In genomic region chr1:133019312-133019711, GRCm38 (mm10) we compare ENCODE assay signal across 25 mouse cellular contexts. TPM values are rescaled to one million over a fixed set of nuclear protein-coding genes. Genes with fewer than 3 reads are reported as not detected.
DNase-seq lines count a peak whose midpoint lies in the region; ATAC-seq lines count a peak whose summit lies in the region.
"Had no signal": no experiment of that assay in that cellular context is flagged by ENCODE, and none has a peak within 500 bp of the region (broad histone marks: within the 10 kb centered on the region; RNA-seq: fewer than 3 reads in every experiment).

No protein-coding gene starts in this region.

- H3K36me3 ChIP-seq in heart, embryonic 11.5 days (ENCODE audit: control insufficient read depth, insufficient read depth, low read length), result peaks cover 7% of the 10 kb centered on the region; the same call in 1 of the 2 replicates

- peak; percentile 27 for DNase-seq in heart, adult 11 months
- no peak for DNase-seq in heart, postnatal 10 days
- DNase-seq in urinary bladder, postnatal 14 days (ENCODE audit: low spot score), result peak; percentile 26
- no peak for DNase-seq in urinary bladder, postnatal 10 days (ENCODE audit: low spot score)
- DNase-seq in ZHBTc4 (ENCODE audit: low read depth, low spot score), result peak; percentile 73
- no peak for DNase-seq in lung, postnatal 36 days
- DNase-seq: adrenal gland, postnatal 10 days; cerebellum, adult 2 months; gastrocnemius, postnatal 10 days; heart, postnatal 36 days; kidney, adult 11 months; lung, postnatal 10 days; right cerebral cortex, postnatal 25 days; thymus, postnatal 36 days had no signal

- H3K4me3 ChIP-seq in heart, embryonic 11.5 days (ENCODE audit: low read depth, low read length), result no peak overlapping the region
- H3K4me3 ChIP-seq: forebrain, embryonic 10.5 days; heart, embryonic 10.5 days; hindbrain, embryonic 15.5 days; layer of hippocampus, adult 2 months; left cerebral cortex, adult 2 months; limb, embryonic 12.5 days; liver, embryonic 15.5 days had no signal

- no peaks in the 10 kb centered on the region for H3K9me3 ChIP-seq in heart, embryonic 11.5 days (replicated peaks; ENCODE audit: control insufficient read depth, low read length)
- H3K9me3 ChIP-seq: forebrain, embryonic 10.5 days; G1E; heart, embryonic 10.5 days; hindbrain, embryonic 15.5 days; limb, embryonic 12.5 days; liver, embryonic 15.5 days had no signal

- H3K9ac ChIP-seq in heart, embryonic 11.5 days (ENCODE audit: low read depth, low read length), result no peak overlapping the region
- H3K9ac ChIP-seq: hindbrain, embryonic 15.5 days; limb, embryonic 12.5 days; liver, embryonic 15.5 days had no signal

- no peaks in the 10 kb centered on the region for H3K27me3 ChIP-seq in heart, embryonic 11.5 days (ENCODE audit: control insufficient read depth, insufficient read depth, low read length)
- H3K27me3 ChIP-seq: hindbrain, embryonic 15.5 days; limb, embryonic 12.5 days; liver, embryonic 15.5 days had no signal

- H3K27ac ChIP-seq in heart, embryonic 11.5 days (ENCODE audit: low read depth, low read length), result no peak overlapping the region
- H3K27ac ChIP-seq: forebrain, embryonic 10.5 days; heart, embryonic 10.5 days; hindbrain, embryonic 15.5 days; kidney, postnatal 0 days; layer of hippocampus, adult 2 months; left cerebral cortex, adult 2 months; limb, embryonic 12.5 days; liver, embryonic 15.5 days had no signal

- 0 out of 2 replicates have a peak, but pooled peaks cover 7% of the 10 kb centered on the region for H3K4me1 ChIP-seq in heart, embryonic 11.5 days (ENCODE audit: control insufficient read depth, insufficient read depth, low read length)

- intact Hi-C loops in heart, postnatal 10 days (cut with DNase I), result no loop called here

- no peak overlapping the region for H3K4me2 ChIP-seq in heart, embryonic 11.5 days
- H3K4me2 ChIP-seq: hindbrain, embryonic 15.5 days; limb, embryonic 12.5 days; liver, embryonic 15.5 days had no signal

- peak; percentile 60 for ATAC-seq in megakaryocyte-erythroid progenitor cell, adult 5-6 weeks (replicated peaks; ENCODE audit: low FRiP score, low TSS enrichment, poor library complexity, severe bottlenecking)
- ATAC-seq in heart, embryonic 11.5 days (replicated peaks; ENCODE audit: insufficient number of reproducible peaks, low FRiP score, low TSS enrichment), result no peak

RNA-seq across cellular contexts. Expression of gene Mdm4, which starts 11.0 kb away (rescaled TPM):
- 10 to 100 TPM; 48.9 to 49.0 TPM for total RNA-seq in heart, postnatal 10 days (2021)
- total RNA-seq in megakaryocyte-erythroid progenitor cell, adult 5-6 weeks (2014; fragmentation: Nextera tagmentation), result 126 and 190 TPM in 2 replicates
- 110 and 145 TPM in 2 replicates for total RNA-seq in megakaryocyte-erythroid progenitor cell, adult 5-6 weeks (2017)
- 34.4 and 41.2 TPM in 2 replicates for polyA plus RNA-seq in heart, embryonic 11.5 days (2014; fragmentation: Nextera tagmentation; extraction: Ambion mirVana)

RNA-seq across cellular contexts. Expression of gene Pik3c2b, which starts 26.2 kb away (rescaled TPM):
- total RNA-seq in heart, postnatal 10 days (2021), result 10 to 100 TPM; 26.1 to 36.5 TPM
- 3.5 and 4.0 TPM in 2 replicates for total RNA-seq in megakaryocyte-erythroid progenitor cell, adult 5-6 weeks (2014; fragmentation: Nextera tagmentation)
- 0.33 and 0.88 TPM in 2 replicates for total RNA-seq in megakaryocyte-erythroid progenitor cell, adult 5-6 weeks (2017)
- polyA plus RNA-seq in heart, embryonic 11.5 days (2014; fragmentation: Nextera tagmentation; extraction: Ambion mirVana), result 7.7 and 10.3 TPM in 2 replicates
- polyA plus RNA-seq: G1E had no signal

Comparison
In these comparisons a context has a peak if more than half of its experiments do, and no peak if none do; other contexts are left out.
1. DNase-seq: peak in heart, adult 11 months (single experiment), urinary bladder, postnatal 14 days (single experiment) and ZHBTc4 (single experiment); none in heart, postnatal 10 days (0 of 2), urinary bladder, postnatal 10 days (single experiment) and lung, postnatal 36 days (single experiment).
2. RNA of gene Pik3c2b, which starts 26.2 kb away (total RNA-seq): 26.1 to 36.5 TPM in heart, postnatal 10 days; 0.33 to 4.0 TPM in megakaryocyte-erythroid progenitor cell, adult 5-6 weeks; every median in the first group is over 4 times any median in the second.